Mouse (Mus musculus) liver, postnatal 0 days (tissue): ENCODE results near the gene Nrxn1.

Experiments
- CTCF ChIP-seq: sonication (generic); IDR thresholded peaks from 2 replicates; pipeline ENCODE4 v1.5.1; 2016; ENCODE audit warnings: antibody characterized with exemption, low read depth
- EP300 ChIP-seq: IDR thresholded peaks from 2 replicates; pipeline ENCODE4 v1.6.1; 2016; ENCODE audit warnings: antibody characterized with exemption, low read depth, mild to moderate bottlenecking

DNA sequence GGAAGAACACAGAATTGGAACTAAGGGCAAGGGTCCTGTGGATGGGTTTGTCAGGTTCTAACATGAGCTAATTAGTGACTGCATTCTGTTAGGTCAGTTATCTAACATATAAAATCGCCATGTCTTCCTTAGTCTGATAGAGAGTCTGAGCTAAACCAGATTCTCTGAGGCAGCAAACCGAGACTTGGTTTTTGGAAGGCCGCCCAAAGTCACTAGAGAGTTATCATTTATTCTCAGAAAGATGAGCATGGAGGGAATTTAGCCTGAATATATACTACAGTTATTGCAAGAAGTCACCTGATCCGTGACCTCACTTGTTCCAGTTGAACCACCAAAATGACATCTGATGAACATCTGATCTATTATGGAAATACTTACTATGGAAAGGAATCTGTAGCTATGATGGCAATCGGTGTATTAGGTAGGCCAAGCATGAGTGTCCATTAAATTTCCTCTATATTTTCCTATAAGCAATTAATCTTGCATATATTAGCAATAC lies 397.7 kb downstream of the Nrxn1 start:
- TF ChIP-seq CTCF (no peak), EP300 (no peak)
